13 mouse cellular contexts compared by ENCODE assay signal in genomic region chr8:112589052-112589389, GRCm38 (mm10). TPM values are rescaled to one million over a fixed set of nuclear protein-coding genes. Genes with fewer than 3 reads are reported as not detected.
DNase-seq lines count a peak whose midpoint lies in the region; ATAC-seq and TF ChIP-seq lines count a peak whose summit lies in the region.
"Had no signal": no experiment of that assay in that cellular context is flagged by ENCODE, and none has a peak within 500 bp of the region (broad histone marks: within the 10 kb centered on the region; RNA-seq: fewer than 3 reads in every experiment).

No protein-coding gene starts in this region.

- no peak overlapping the region for H3K27ac ChIP-seq in forebrain, postnatal 0 days (ENCODE audit: low read depth, low read length)
- no peak overlapping the region for H3K27ac ChIP-seq in forebrain, embryonic 12.5 days
- no peak overlapping the region for H3K27ac ChIP-seq in lung, embryonic 16.5 days (ENCODE audit: low read length)
- H3K27ac ChIP-seq in intestine, embryonic 15.5 days, result no peak overlapping the region
- no peak overlapping the region for H3K27ac ChIP-seq in stomach, embryonic 14.5 days (ENCODE audit: low read length)
- H3K27ac ChIP-seq: embryonic facial prominence, embryonic 15.5 days; midbrain, embryonic 12.5 days had no signal

- 77% methylated on average over 14 of the region's 14 CpGs for WGBS in forebrain, postnatal 0 days
- 78% methylated on average over 14 of the region's 14 CpGs for WGBS in forebrain, embryonic 12.5 days
- WGBS in lung, embryonic 16.5 days, result 44% methylated on average over 14 of the region's 14 CpGs
- WGBS in intestine, embryonic 15.5 days, result 67% methylated on average over 14 of the region's 14 CpGs
- WGBS in stomach, embryonic 14.5 days, result 46% methylated on average over 14 of the region's 14 CpGs

- no peaks in the 10 kb centered on the region for H3K36me3 ChIP-seq in forebrain, postnatal 0 days (ENCODE audit: insufficient read depth)
- no peaks in the 10 kb centered on the region for H3K36me3 ChIP-seq in forebrain, embryonic 12.5 days (replicated peaks)
- H3K36me3 ChIP-seq in lung, embryonic 16.5 days (ENCODE audit: control insufficient read depth, insufficient read depth, low read length), result no peaks in the 10 kb centered on the region
- no peaks in the 10 kb centered on the region for H3K36me3 ChIP-seq in intestine, embryonic 15.5 days
- no peaks in the 10 kb centered on the region for H3K36me3 ChIP-seq in stomach, embryonic 14.5 days (ENCODE audit: control insufficient read depth, insufficient read depth, low read length)
- H3K36me3 ChIP-seq: embryonic facial prominence, embryonic 15.5 days; midbrain, embryonic 12.5 days had no signal

- no peaks in the 10 kb centered on the region for H3K9me3 ChIP-seq in forebrain, postnatal 0 days (ENCODE audit: low read length)
- H3K9me3 ChIP-seq in forebrain, embryonic 12.5 days, result no peaks in the 10 kb centered on the region
- no peaks in the 10 kb centered on the region for H3K9me3 ChIP-seq in lung, embryonic 16.5 days (ENCODE audit: control insufficient read depth, low read length)
- H3K9me3 ChIP-seq in intestine, embryonic 15.5 days, result no peaks in the 10 kb centered on the region
- H3K9me3 ChIP-seq in stomach, embryonic 14.5 days (ENCODE audit: control insufficient read depth, low read depth, low read length), result no peaks in the 10 kb centered on the region
- H3K9me3 ChIP-seq: embryonic facial prominence, embryonic 15.5 days; midbrain, embryonic 12.5 days had no signal

- H3K4me1 ChIP-seq in forebrain, postnatal 0 days (ENCODE audit: insufficient read depth), result no peaks in the 10 kb centered on the region
- H3K4me1 ChIP-seq in forebrain, embryonic 12.5 days, result peaks cover 7% of the 10 kb centered on the region
- no peaks in the 10 kb centered on the region for H3K4me1 ChIP-seq in lung, embryonic 16.5 days (replicated peaks; ENCODE audit: control insufficient read depth, insufficient read depth, low read length)
- H3K4me1 ChIP-seq in intestine, embryonic 15.5 days (replicated peaks), result no peaks in the 10 kb centered on the region
- peaks cover 5% of the 10 kb centered on the region; the same call in 1 of the 2 replicates for H3K4me1 ChIP-seq in stomach, embryonic 14.5 days (ENCODE audit: control insufficient read depth, insufficient read depth, low read length)
- H3K4me1 ChIP-seq: embryonic facial prominence, embryonic 15.5 days; midbrain, embryonic 12.5 days had no signal

- TF ChIP-seq CTCF in forebrain, postnatal 0 days (IDR thresholded peaks at IDR 0.05; ENCODE audit: low read depth), result no peak

- no peak overlapping the region for H3K9ac ChIP-seq in forebrain, postnatal 0 days
- no peak overlapping the region for H3K9ac ChIP-seq in forebrain, embryonic 12.5 days
- no peak overlapping the region for H3K9ac ChIP-seq in lung, embryonic 16.5 days (ENCODE audit: low read length)
- H3K9ac ChIP-seq in intestine, embryonic 15.5 days, result no peak overlapping the region
- H3K9ac ChIP-seq in stomach, embryonic 14.5 days (replicated peaks; ENCODE audit: low read depth, low read length), result no peak overlapping the region
- H3K9ac ChIP-seq: embryonic facial prominence, embryonic 15.5 days; midbrain, embryonic 12.5 days had no signal

- H3K4me2 ChIP-seq in forebrain, postnatal 0 days (ENCODE audit: low read depth), result peak overlapping the region; percentile 25; the same call in 1 of the 2 replicates
- no peak overlapping the region for H3K4me2 ChIP-seq in forebrain, embryonic 12.5 days
- peak overlapping the region; percentile 13; the same call in 1 of the 2 replicates for H3K4me2 ChIP-seq in lung, embryonic 16.5 days (ENCODE audit: low read depth, low read length)
- peak overlapping the region; percentile 25; the same call in 1 of the 2 replicates for H3K4me2 ChIP-seq in intestine, embryonic 15.5 days (replicated peaks)
- peak overlapping the region; percentile 39 for H3K4me2 ChIP-seq in stomach, embryonic 14.5 days (replicated peaks; ENCODE audit: low read depth, low read length)
- H3K4me2 ChIP-seq: embryonic facial prominence, embryonic 15.5 days; midbrain, embryonic 12.5 days had no signal

- DNase-seq in forebrain, postnatal 0 days, result no peak
- no peak for DNase-seq in lung, postnatal 25 days (ENCODE audit: low spot score)
- no peak for DNase-seq in thymus, postnatal 10 days (ENCODE audit: low spot score in 2 of 2)
- no peak for DNase-seq in layer of hippocampus, adult 9-11 months
- DNase-seq: cerebellum, adult 9-10 months; kidney, adult 9 months had no signal

- no peak for ATAC-seq in forebrain, postnatal 0 days
- no peak; the same call in 1 of the 2 replicates for ATAC-seq in forebrain, embryonic 12.5 days (ENCODE audit: low FRiP score)
- no peak for ATAC-seq in lung, embryonic 16.5 days (ENCODE audit: low read depth)
- no peak for ATAC-seq in intestine, embryonic 15.5 days
- ATAC-seq in stomach, embryonic 14.5 days (ENCODE audit: insufficient number of reproducible peaks, insufficient read depth, low FRiP score, low read depth), result no peak

- H3K27me3 ChIP-seq in forebrain, postnatal 0 days (ENCODE audit: insufficient read depth, low read length), result no peaks in the 10 kb centered on the region
- no peaks in the 10 kb centered on the region for H3K27me3 ChIP-seq in forebrain, embryonic 12.5 days
- no peaks in the 10 kb centered on the region for H3K27me3 ChIP-seq in lung, embryonic 16.5 days (ENCODE audit: control insufficient read depth, insufficient read depth, low read depth, low read length)
- no peaks in the 10 kb centered on the region for H3K27me3 ChIP-seq in intestine, embryonic 15.5 days (replicated peaks)
- no peaks in the 10 kb centered on the region for H3K27me3 ChIP-seq in stomach, embryonic 14.5 days (ENCODE audit: control insufficient read depth, insufficient read depth, low read length)
- H3K27me3 ChIP-seq: embryonic facial prominence, embryonic 15.5 days; midbrain, embryonic 12.5 days had no signal

- no peak overlapping the region for H3K4me3 ChIP-seq in forebrain, postnatal 0 days (ENCODE audit: low read depth, low read length)
- no peak overlapping the region for H3K4me3 ChIP-seq in forebrain, embryonic 12.5 days (replicated peaks)
- H3K4me3 ChIP-seq in lung, embryonic 16.5 days (ENCODE audit: low read length), result no peak overlapping the region
- H3K4me3 ChIP-seq in intestine, embryonic 15.5 days (replicated peaks), result no peak overlapping the region
- 0 out of 2 replicates have a peak overlapping the region, but pooled peaks have one; percentile 15 for H3K4me3 ChIP-seq in stomach, embryonic 14.5 days (ENCODE audit: low read depth, low read length)
- H3K4me3 ChIP-seq: embryonic facial prominence, embryonic 15.5 days; midbrain, embryonic 12.5 days had no signal

RNA-seq across cellular contexts. Expression of gene Cntnap4, which starts 19.2 kb away (rescaled TPM):
- total RNA-seq in forebrain, postnatal 0 days (2014; rRNA removed), result 26.9 and 39.2 TPM in 2 replicates
- 9.5 and 14.0 TPM in 2 replicates for polyA plus RNA-seq in forebrain, postnatal 0 days (2015; fragmentation: Nextera tagmentation; extraction: Ambion mirVana)
- polyA plus RNA-seq in forebrain, embryonic 12.5 days (2016; fragmentation: Nextera tagmentation; extraction: Ambion mirVana), result 3.1 and 3.6 TPM in 2 replicates
- polyA plus RNA-seq in lung, embryonic 16.5 days (2015; fragmentation: Nextera tagmentation; extraction: Ambion mirVana), result 0.05 and 0.14 TPM in 2 replicates
- polyA plus RNA-seq in intestine, embryonic 15.5 days (2015; fragmentation: Nextera tagmentation; extraction: Ambion mirVana), result 1.3 and 1.4 TPM in 2 replicates
- polyA plus RNA-seq in stomach, embryonic 14.5 days (2014; fragmentation: Nextera tagmentation; extraction: Ambion mirVana), result 1.1 and 1.8 TPM in 2 replicates
- polyA plus RNA-seq: liver, embryonic 16.5 days had no signal
